Mouse (Mus musculus): ENCODE data around the gene Angptl6. TPM values are rescaled to one million over a fixed set of nuclear protein-coding genes. Genes with fewer than 3 reads are reported as not detected.

Angptl6 gene
- polyA plus RNA-seq, 1 experiment from 2014 or later = 4.3 TPM

GRCm38 (mm10) chr9:20866879-20867278 is 12.6 kb downstream of the Angptl6 start:
- Histone ChIP-seq H3K4me1 (replicated peaks; ENCODE audit: control insufficient read depth, insufficient read depth, low read length) (0 out of 2 replicates have a peak, but pooled peaks cover 2% of the 10 kb centered on the region), H3K9me3 (ENCODE audit: control insufficient read depth, low read length) (no peaks in the 10 kb centered on the region), H3K27ac (ENCODE audit: low read depth, low read length) (no peak overlapping the region), H3K27me3 (ENCODE audit: control insufficient read depth, insufficient read depth, low read length) (peaks cover 28% of the 10 kb centered on the region), H3K9ac (ENCODE audit: low read length) (no peak overlapping the region), H3K4me2 (ENCODE audit: low read depth, low read length, severe bottlenecking) (no peak overlapping the region), H3K36me3 (ENCODE audit: control insufficient read depth, insufficient read depth, low read length) (no peaks in the 10 kb centered on the region), H3K4me3 (ENCODE audit: low read depth, low read length) (no peak overlapping the region)
- DNase-seq (ENCODE audit: low spot score) (no peak), ATAC-seq (replicated peaks; ENCODE audit: low FRiP score) (no peak)
- 57% methylated on average over 3 of the region's 3 CpGs for whole genome bisulfite sequencing

- H3K27ac ChIP-seq (ENCODE audit: low read depth, low read length) = no peak overlapping the region
- H3K9ac ChIP-seq (ENCODE audit: low read length) = no peak overlapping the region
- H3K36me3 ChIP-seq (ENCODE audit: control insufficient read depth, insufficient read depth, low read length) = no peaks in the 10 kb centered on the region
- H3K4me2 ChIP-seq (ENCODE audit: low read depth, low read length, severe bottlenecking) = no peak overlapping the region
- no peak overlapping the region for H3K4me3 ChIP-seq (ENCODE audit: low read depth, low read length)
- WGBS = 54% methylated on average over 4 of the region's 4 CpGs
- no peak for ATAC-seq (replicated peaks; ENCODE audit: low FRiP score)
- no peak for DNase-seq (ENCODE audit: low spot score)
- no peaks in the 10 kb centered on the region for H3K9me3 ChIP-seq (ENCODE audit: control insufficient read depth, low read length)
- peaks cover 3% of the 10 kb centered on the region; the same call in 1 of the 2 replicates for H3K27me3 ChIP-seq (ENCODE audit: control insufficient read depth, insufficient read depth, low read length)
- no peaks in the 10 kb centered on the region for H3K4me1 ChIP-seq (replicated peaks; ENCODE audit: control insufficient read depth, insufficient read depth, low read length)
These were observed 17.3 kb downstream of the Angptl6 start for GRCm38 (mm10) chr9:20862225-20862624.

- H3K9me3 ChIP-seq (ENCODE audit: control insufficient read depth, low read length) = no peaks in the 10 kb centered on the region
- no peaks in the 10 kb centered on the region for H3K4me1 ChIP-seq (replicated peaks; ENCODE audit: control insufficient read depth, insufficient read depth, low read length)
- H3K9ac ChIP-seq (ENCODE audit: low read length) = no peak overlapping the region
- no peak overlapping the region for H3K27ac ChIP-seq (ENCODE audit: low read depth, low read length)
- H3K36me3 ChIP-seq (ENCODE audit: control insufficient read depth, insufficient read depth, low read length) = no peaks in the 10 kb centered on the region
- H3K27me3 ChIP-seq (ENCODE audit: control insufficient read depth, insufficient read depth, low read length) = peaks cover 1% of the 10 kb centered on the region; the same call in 1 of the 2 replicates
- peak; percentile 72 for DNase-seq (ENCODE audit: low spot score)
- H3K4me2 ChIP-seq (ENCODE audit: low read depth, low read length, severe bottlenecking) = no peak overlapping the region
- 19% methylated on average over 4 of the region's 4 CpGs for WGBS
- H3K4me3 ChIP-seq (ENCODE audit: low read depth, low read length) = no peak overlapping the region
- no peak for ATAC-seq (replicated peaks; ENCODE audit: low FRiP score)
These were observed 17.7 kb downstream of the Angptl6 start for GRCm38 (mm10) chr9:20861821-20862220.

- no peak for DNase-seq (ENCODE audit: low spot score)
- WGBS = 53% methylated on average over 6 of the region's 6 CpGs
These were observed 19.6 kb downstream of the Angptl6 start for GRCm38 (mm10) chr9:20859926-20860325.

GRCm38 (mm10) chr9:20857131-20857530 is 22.4 kb downstream of the Angptl6 start:
- Histone ChIP-seq H3K4me1 (replicated peaks; ENCODE audit: control insufficient read depth, insufficient read depth, low read length) (no peaks in the 10 kb centered on the region), H3K36me3 (ENCODE audit: control insufficient read depth, insufficient read depth, low read length) (no peaks in the 10 kb centered on the region), H3K9me3 (ENCODE audit: control insufficient read depth, low read length) (no peaks in the 10 kb centered on the region), H3K4me3 (ENCODE audit: low read depth, low read length) (no peak overlapping the region), H3K9ac (ENCODE audit: low read length) (no peak overlapping the region), H3K27ac (ENCODE audit: low read depth, low read length) (no peak overlapping the region), H3K4me2 (ENCODE audit: low read depth, low read length, severe bottlenecking) (no peak overlapping the region), H3K27me3 (ENCODE audit: control insufficient read depth, insufficient read depth, low read length) (no peaks in the 10 kb centered on the region)
- DNase-seq (ENCODE audit: low spot score) = no peak
- ATAC-seq (replicated peaks; ENCODE audit: low FRiP score) = no peak
- 10% methylated on average over 6 of the region's 6 CpGs for WGBS

More at GRCm38 (mm10) chr9:20859926-20860325, 19.6 kb downstream of the Angptl6 start:
- no peak overlapping the region for H3K27ac ChIP-seq (ENCODE audit: low read depth, low read length)
- no peak overlapping the region for H3K9ac ChIP-seq (ENCODE audit: low read length)
- ATAC-seq (replicated peaks; ENCODE audit: low FRiP score) = no peak
- no peaks in the 10 kb centered on the region for H3K9me3 ChIP-seq (ENCODE audit: control insufficient read depth, low read length)
- no peaks in the 10 kb centered on the region for H3K36me3 ChIP-seq (ENCODE audit: control insufficient read depth, insufficient read depth, low read length)
- H3K27me3 ChIP-seq (ENCODE audit: control insufficient read depth, insufficient read depth, low read length) = no peaks in the 10 kb centered on the region
- H3K4me2 ChIP-seq (ENCODE audit: low read depth, low read length, severe bottlenecking) = no peak overlapping the region
- no peak overlapping the region for H3K4me3 ChIP-seq (ENCODE audit: low read depth, low read length)
- no peaks in the 10 kb centered on the region for H3K4me1 ChIP-seq (replicated peaks; ENCODE audit: control insufficient read depth, insufficient read depth, low read length)

- Histone ChIP-seq H3K9me3 (ENCODE audit: control insufficient read depth, low read length) (no peaks in the 10 kb centered on the region), H3K9ac (ENCODE audit: low read length) (no peak overlapping the region), H3K27ac (ENCODE audit: low read depth, low read length) (no peak overlapping the region), H3K4me1 (replicated peaks; ENCODE audit: control insufficient read depth, insufficient read depth, low read length) (no peaks in the 10 kb centered on the region), H3K4me3 (ENCODE audit: low read depth, low read length) (no peak overlapping the region), H3K36me3 (ENCODE audit: control insufficient read depth, insufficient read depth, low read length) (no peaks in the 10 kb centered on the region), H3K4me2 (ENCODE audit: low read depth, low read length, severe bottlenecking) (no peak overlapping the region), H3K27me3 (ENCODE audit: control insufficient read depth, insufficient read depth, low read length) (no peaks in the 10 kb centered on the region)
- no peak for DNase-seq (ENCODE audit: low spot score)
- 89% methylated on average over 2 of the region's 2 CpGs for WGBS
- ATAC-seq (replicated peaks; ENCODE audit: low FRiP score) = no peak
These were observed 29.3 kb downstream of the Angptl6 start for GRCm38 (mm10) chr9:20850179-20850578.

- ATAC-seq (replicated peaks; ENCODE audit: low FRiP score) (no peak), DNase-seq (ENCODE audit: low spot score) (no peak)
- no peaks in the 10 kb centered on the region for H3K9me3 ChIP-seq (ENCODE audit: control insufficient read depth, low read length)
- H3K4me3 ChIP-seq (ENCODE audit: low read depth, low read length) = no peak overlapping the region
- 34% methylated on average over 2 of the region's 2 CpGs for WGBS
- no peak overlapping the region for H3K9ac ChIP-seq (ENCODE audit: low read length)
- H3K27me3 ChIP-seq (ENCODE audit: control insufficient read depth, insufficient read depth, low read length) = no peaks in the 10 kb centered on the region
- no peak overlapping the region for H3K27ac ChIP-seq (ENCODE audit: low read depth, low read length)
- no peaks in the 10 kb centered on the region for H3K36me3 ChIP-seq (ENCODE audit: control insufficient read depth, insufficient read depth, low read length)
- H3K4me1 ChIP-seq (replicated peaks; ENCODE audit: control insufficient read depth, insufficient read depth, low read length) = no peaks in the 10 kb centered on the region
- no peak overlapping the region for H3K4me2 ChIP-seq (ENCODE audit: low read depth, low read length, severe bottlenecking)
These were observed 36.9 kb downstream of the Angptl6 start for GRCm38 (mm10) chr9:20842670-20843069.

- no peaks in the 10 kb centered on the region for H3K4me1 ChIP-seq (replicated peaks; ENCODE audit: control insufficient read depth, insufficient read depth, low read length)
- H3K27me3 ChIP-seq (ENCODE audit: control insufficient read depth, insufficient read depth, low read length) = no peaks in the 10 kb centered on the region
- no peak for ATAC-seq (replicated peaks; ENCODE audit: low FRiP score)
- no peak overlapping the region for H3K4me3 ChIP-seq (ENCODE audit: low read depth, low read length)
- 71% methylated on average over 4 of the region's 4 CpGs for WGBS
- H3K4me2 ChIP-seq (ENCODE audit: low read depth, low read length, severe bottlenecking) = no peak overlapping the region
- H3K27ac ChIP-seq (ENCODE audit: low read depth, low read length) = no peak overlapping the region
- H3K9me3 ChIP-seq (ENCODE audit: control insufficient read depth, low read length) = no peaks in the 10 kb centered on the region
- no peaks in the 10 kb centered on the region for H3K36me3 ChIP-seq (ENCODE audit: control insufficient read depth, insufficient read depth, low read length)
- no peak for DNase-seq (ENCODE audit: low spot score)
- no peak overlapping the region for H3K9ac ChIP-seq (ENCODE audit: low read length)
These were observed 37.3 kb downstream of the Angptl6 start for GRCm38 (mm10) chr9:20842211-20842610.

- H3K36me3 ChIP-seq (ENCODE audit: control insufficient read depth, insufficient read depth, low read length) = no peaks in the 10 kb centered on the region
- no peaks in the 10 kb centered on the region for H3K4me1 ChIP-seq (replicated peaks; ENCODE audit: control insufficient read depth, insufficient read depth, low read length)
- DNase-seq (ENCODE audit: low spot score) (no peak), ATAC-seq (replicated peaks; ENCODE audit: low FRiP score) (no peak)
- H3K4me3 ChIP-seq (ENCODE audit: low read depth, low read length) = no peak overlapping the region
- H3K27me3 ChIP-seq (ENCODE audit: control insufficient read depth, insufficient read depth, low read length) = no peaks in the 10 kb centered on the region
- WGBS = 54% methylated on average over 6 of the region's 6 CpGs
- H3K9ac ChIP-seq (ENCODE audit: low read length) = no peak overlapping the region
- no peaks in the 10 kb centered on the region for H3K9me3 ChIP-seq (ENCODE audit: control insufficient read depth, low read length)
- no peak overlapping the region for H3K27ac ChIP-seq (ENCODE audit: low read depth, low read length)
- no peak overlapping the region for H3K4me2 ChIP-seq (ENCODE audit: low read depth, low read length, severe bottlenecking)
These were observed 40.6 kb downstream of the Angptl6 start for GRCm38 (mm10) chr9:20838931-20839330.
